Mouse (Mus musculus) cerebellum, adult (tissue): Measurements from ENCODE around the gene Ldlrad3.
A peak's percentile ranks its signal among the peaks of the same experiment; 100 is the strongest.

Source experiments
- ATAC-seq: cut with Nextera tagmentation; 2 replicates; pipeline ENCODE4 v1.9.2; 2017; ENCODE audit warnings: mild to moderate bottlenecking, moderate library complexity, mixed read lengths; ENCODE audit not compliant: insufficient number of reproducible peaks, low FRiP score, low TSS enrichment

Gene Ldlrad3

GRCm38 (mm10) chr2:102086583-102086982 lies 99.6 kb downstream of the Ldlrad3 start:
- no peak for ATAC-seq

- no peak for ATAC-seq
Measured at GRCm38 (mm10) chr2:102082782-102083181, 103.4 kb downstream of the Ldlrad3 start.

GRCm38 (mm10) chr2:102077554-102077953 lies 108.6 kb downstream of the Ldlrad3 start:
- ATAC-seq: peak; percentile 77

- no peak for ATAC-seq
Measured at GRCm38 (mm10) chr2:102076237-102076636, 109.9 kb downstream of the Ldlrad3 start.

- no peak for ATAC-seq
Measured at GRCm38 (mm10) chr2:102073266-102074037, 112.7 kb downstream of the Ldlrad3 start.

DNA sequence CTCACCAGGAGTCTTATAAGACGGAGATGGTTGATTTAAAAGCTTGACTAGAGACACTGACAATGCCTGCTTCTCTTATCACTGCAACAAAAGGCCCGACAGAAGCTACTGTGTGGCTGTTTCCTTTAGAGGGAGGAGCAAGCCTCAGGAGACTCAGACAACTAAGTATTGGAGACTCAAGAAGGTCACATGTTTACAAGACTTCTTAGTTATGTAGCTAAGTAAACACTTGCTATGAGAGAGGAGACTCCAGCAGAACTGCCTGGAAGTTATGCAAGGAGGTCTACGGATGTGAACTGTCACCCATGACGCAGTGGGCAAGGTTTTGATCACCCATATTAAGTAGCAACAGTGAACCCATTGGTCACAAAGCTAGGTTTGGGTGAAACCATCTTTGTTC lies 113.3 kb downstream of the Ldlrad3 start:
- ATAC-seq: no peak

DNA sequence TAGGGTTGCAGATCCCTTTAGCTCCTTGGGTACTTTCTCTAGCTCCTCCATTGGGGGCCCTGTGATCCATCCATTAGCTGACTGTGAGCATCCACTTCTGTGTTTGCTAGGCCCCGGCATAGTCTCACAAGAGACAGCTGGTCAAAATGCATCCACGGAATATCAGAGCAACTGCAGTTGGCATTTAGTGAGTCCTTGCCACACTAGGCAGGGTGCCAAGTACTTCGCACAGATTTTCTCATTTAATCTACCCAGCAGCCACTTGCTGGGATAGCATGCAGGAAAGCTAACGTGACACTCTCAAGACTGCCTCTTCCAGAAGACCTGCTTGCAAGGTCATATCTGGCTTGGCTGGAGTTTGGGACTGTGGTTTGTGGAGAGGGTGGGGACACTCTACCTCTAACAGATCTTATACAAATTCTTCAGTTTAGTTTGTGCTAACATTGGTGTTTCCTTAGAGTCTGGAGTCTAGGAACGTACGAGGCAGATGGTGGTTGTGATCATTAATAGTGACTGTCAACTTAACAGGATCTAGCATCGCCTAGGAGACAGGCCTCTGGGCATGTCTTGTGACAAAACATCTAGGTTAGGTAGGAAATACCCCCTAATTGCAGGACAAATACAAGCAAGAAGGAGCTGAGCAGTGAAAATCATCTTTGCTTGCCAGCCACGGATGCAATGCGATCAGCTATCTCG lies 115.0 kb downstream of the Ldlrad3 start:
- ATAC-seq: peak; percentile 34

- ATAC-seq: peak; percentile 50; the same call in 1 of the 2 replicates
Measured at GRCm38 (mm10) chr2:102064826-102065441, 121.3 kb downstream of the Ldlrad3 start.

DNA sequence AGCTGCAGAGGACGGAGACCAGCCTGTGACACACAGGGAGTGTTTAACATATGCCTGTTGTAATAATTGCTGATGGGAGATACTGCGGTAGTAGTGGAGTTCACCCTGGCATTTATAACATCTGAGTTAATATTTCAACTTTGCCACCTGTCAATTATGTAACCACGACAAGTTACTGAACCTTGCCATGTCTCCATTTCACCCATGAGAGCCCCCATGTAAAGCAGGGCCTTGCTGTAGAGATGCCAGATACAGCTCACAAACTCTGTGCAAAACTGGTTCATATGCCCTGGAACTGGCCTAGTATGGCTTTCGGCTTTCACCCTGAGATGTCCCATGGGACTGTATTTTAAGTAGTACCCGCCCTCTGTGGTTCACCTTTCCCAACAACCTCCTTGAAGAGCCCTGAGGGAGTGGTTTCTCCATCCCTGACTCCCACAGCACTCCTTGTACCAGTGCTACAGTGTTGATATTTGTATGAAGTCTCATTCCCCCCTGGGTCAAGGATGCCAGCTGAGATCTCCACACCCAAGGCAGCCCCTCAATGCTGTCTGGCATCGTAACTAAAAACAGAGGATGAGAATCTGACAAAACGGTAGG lies 122.2 kb downstream of the Ldlrad3 start:
- ATAC-seq: no peak

DNA sequence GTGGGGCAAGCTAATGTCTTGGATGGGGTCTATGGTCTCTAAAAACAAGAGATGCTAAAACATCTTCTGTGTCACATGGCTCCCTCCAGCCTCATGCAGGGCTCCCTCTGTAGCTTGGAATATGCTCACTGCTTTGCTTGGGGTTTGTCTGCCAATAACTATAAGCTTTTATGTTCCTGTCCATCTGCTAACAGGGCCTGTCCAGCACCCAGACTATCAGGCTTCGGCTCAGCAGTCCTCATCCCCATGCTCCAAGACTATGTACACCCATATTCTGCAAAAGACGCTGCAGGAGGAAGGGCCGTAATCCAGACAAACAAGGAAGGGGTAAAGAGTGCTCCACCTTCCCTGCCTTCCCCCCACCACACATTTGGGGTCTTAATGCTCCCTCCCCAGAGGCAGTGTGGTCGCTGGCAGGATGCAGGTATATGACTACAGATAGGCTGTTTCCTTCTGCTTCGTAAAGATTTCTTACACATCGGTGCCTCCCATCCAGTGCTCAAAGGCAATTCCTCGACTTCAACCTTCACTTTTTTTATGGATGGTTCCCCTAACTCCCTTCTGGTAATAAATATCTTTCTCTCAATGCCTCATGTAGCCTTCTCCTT lies 123.2 kb downstream of the Ldlrad3 start:
- ATAC-seq: peak; percentile 80

DNA sequence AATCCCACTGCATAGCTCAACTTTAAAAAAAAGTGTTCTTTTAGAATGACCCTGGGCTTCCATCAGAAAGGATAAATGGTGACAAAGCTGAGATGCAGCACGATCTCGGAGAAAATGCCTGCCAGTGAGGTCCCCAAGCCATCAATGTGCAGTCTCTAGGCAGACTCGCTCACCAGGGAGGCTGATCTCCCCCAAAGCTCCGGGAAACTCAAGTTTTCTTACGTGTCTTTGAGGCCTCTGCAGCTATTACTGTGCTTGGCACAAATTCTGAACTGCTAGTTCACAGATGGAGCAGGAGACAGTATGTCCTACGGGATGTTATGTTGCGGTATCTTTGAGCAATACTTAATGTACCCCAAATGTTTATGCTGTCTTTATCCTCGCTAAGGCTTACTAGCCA lies 124.3 kb downstream of the Ldlrad3 start:
- no peak for ATAC-seq

GRCm38 (mm10) chr2:102057746-102058145 lies 128.4 kb downstream of the Ldlrad3 start:
- ATAC-seq: no peak

DNA sequence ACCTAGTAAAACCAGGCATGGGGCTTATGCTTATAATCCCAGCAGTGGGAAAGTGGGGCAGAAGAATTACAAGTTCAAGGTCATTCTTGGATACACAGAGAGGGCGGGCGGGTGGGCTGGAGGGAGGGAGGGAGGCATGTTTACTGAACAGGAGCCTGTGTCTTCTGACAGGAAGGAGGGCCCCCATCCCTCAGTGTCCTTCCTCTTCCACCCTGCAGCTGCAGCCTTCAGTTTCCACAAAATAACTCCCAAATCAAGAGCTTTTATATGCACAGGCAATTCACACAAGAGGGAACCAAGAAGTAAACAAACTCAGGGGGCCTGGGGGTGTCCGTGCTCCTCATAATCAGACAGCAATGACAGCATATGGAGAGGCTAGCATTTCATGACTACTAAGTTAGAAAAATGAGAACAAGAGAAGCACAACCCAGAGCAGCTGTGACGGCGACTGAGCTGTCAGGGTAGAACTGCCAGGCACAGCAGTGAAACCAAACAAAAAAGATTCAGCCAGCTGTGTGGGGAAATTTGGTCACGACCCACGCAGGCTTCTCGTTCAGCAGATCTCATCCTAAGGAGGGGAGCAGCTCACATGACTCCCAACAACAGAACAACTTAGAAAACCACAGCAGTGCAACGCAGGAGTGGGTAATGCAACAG lies 129.0 kb downstream of the Ldlrad3 start:
- ATAC-seq: no peak

- no peak for ATAC-seq
Measured at GRCm38 (mm10) chr2:102056144-102056543, 130.0 kb downstream of the Ldlrad3 start.

DNA sequence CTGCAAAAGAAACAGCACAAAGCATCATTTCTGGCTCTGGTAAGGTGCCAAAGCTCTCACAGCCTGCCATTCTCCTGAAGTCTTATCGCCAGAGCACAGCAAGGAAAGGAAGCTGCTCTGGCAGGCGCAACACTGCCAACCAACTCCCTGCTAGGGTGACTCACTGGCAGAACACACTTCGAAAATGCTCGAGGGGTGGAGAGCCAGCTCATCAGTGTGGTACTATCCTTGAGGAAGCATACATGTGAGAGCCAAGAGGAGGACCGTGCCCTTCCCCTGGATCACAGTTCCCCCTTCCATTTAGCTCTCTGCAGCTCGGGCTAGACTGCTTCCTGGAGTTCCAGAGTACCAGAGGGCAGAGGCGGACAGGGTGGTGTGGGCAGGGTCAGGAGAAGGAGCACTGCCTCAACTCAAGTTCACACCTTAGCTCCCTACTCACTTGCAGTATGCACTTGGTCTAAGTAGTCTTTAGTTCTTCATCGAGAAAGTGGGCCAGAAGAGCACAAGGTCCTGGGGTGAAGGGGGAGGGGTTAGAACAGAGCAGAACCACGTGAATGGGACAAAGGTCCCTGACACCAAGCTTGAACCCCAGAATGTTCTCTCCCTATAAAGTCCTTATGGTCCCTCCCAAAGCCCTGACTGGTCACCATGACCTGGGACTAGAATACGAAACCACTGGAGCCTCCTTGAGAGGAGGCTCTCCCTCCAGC lies 133.1 kb downstream of the Ldlrad3 start:
- ATAC-seq: peak; percentile 78

DNA sequence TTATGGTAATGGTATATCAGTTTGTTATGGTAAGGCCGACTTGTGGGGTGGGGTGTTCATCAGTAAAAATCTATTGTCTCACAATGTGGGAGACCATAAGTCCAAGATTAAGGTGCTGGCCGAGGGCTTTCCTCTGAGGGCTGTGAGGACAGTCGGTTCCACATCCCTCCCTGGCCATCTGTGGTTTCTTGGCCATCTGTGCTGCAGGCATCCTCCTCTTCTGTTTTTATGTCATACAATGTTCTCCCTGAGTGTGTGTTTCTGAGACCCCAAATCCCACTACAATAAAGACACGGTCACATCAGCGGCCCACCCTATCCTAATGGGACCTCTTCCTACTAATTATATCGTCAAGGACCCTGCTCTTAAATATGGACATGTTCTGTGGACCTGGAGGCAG lies 133.8 kb downstream of the Ldlrad3 start:
- peak; percentile 34; the same call in 1 of the 2 replicates for ATAC-seq

DNA sequence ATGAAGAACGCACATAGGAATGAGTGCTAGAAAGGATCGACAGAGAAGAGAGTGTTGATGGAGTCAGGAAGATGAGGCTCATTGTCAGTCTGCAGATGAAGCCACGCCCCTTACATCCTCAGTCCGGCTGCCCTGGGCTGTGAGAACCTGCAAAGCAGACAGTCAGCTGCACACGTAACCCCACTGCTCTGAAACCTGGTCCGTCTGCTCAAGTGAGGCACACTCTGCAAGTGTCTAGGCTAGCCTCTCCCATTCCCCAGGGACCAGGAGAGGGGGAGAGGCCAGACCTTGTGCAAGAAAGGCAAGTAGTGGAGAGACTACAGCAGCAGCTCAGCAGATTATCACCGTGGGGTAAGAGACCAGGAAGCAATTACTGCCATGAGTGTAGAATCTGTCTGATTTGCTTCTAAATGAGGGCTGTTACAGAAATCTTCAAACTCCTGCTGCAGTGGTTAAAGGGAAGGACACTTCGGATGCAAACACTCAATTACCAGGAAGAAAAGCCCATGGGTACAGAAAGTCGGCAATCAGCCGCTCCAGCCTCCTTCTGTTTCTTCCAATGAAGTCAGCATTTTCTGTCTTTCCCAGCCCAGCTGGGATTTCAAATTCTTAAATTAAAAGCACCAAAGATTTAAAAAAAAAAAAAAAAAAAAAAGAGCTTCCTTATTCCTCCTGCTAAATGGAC lies 136.2 kb downstream of the Ldlrad3 start:
- ATAC-seq: 0 out of 2 replicates have a peak, but pooled peaks have one; percentile 10

DNA sequence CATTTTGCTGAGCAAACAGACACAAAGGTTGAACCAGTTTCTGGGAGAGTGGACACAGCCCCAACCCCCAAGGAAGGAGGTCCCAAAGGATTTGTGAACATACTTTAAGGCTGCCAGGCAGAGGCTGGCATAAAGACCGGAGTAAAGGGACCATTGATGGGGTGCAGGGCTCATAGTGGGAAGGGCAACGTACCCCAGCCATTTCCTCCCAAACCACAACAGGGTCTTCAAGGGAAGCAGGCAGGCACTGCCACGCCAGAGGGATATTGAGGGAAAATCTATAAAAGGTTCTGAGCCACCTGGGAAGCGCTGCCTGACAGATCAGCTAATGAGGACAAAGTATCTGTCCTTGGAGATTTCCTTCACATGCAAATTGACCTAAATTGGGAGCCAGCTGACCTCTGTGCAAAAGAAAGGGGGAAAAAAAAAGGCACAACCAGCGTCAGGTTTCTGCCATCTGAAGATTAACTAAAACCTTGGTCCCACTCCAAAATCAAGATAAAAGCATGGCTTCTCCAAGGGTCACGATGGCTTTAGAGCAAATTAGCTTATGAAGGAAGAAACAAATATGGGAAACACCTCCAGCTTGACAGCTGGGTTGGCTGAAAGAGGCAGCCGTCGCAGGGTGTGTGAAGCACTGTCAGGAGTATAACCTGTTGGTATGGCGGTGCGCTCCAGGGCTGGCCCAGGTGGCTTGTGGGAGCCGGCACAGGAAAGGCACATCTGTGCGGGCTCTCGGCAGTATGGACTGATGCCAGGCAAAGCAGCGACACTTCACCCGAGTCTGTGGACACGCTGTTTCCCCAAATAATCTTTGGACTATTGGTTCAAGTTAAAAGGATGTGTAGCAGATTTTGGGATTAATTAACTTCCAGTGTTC lies 137.6 kb downstream of the Ldlrad3 start:
- no peak for ATAC-seq
